Mouse (Mus musculus) limb, embryonic 10.5 days (tissue): ENCODE results near the gene Eif4e1b. TPM values are rescaled to one million over a fixed set of nuclear protein-coding genes. Genes with fewer than 3 reads are reported as not detected.

ENCODE experiments used
- DNase-seq: peaks from one replicate; pipeline ENCODE4 v3.0.0-alpha.2; 2017; ENCODE audit warnings: low spot score
- H3K27ac ChIP-seq: fragments of 300-500 bp; sonication (generic); 2 replicates; pipeline ENCODE4 v1.5.1; 2016; ENCODE audit warnings: mild to moderate bottlenecking
- H3K27me3 ChIP-seq: fragments of 300-500 bp; sonication (generic); 2 replicates; pipeline ENCODE4 v1.6.1; 2016; ENCODE audit warnings: low read depth, mild to moderate bottlenecking; ENCODE audit not compliant: poor library complexity, severe bottlenecking
- H3K36me3 ChIP-seq: fragments of 300-500 bp; sonication (generic); 2 replicates; pipeline ENCODE4 v1.6.1; 2016; ENCODE audit warnings: mild to moderate bottlenecking, moderate library complexity
- H3K4me1 ChIP-seq: fragments of 300-500 bp; sonication (generic); 2 replicates; pipeline ENCODE4 v1.6.1; 2016
- H3K4me3 ChIP-seq: fragments of 300-500 bp; sonication (generic); 2 replicates; pipeline ENCODE4 v1.5.1; 2016; ENCODE audit warnings: mild to moderate bottlenecking, moderate library complexity
- H3K9me3 ChIP-seq: fragments of 300-500 bp; sonication (generic); replicated peaks from 2 replicates; pipeline ENCODE4 v1.6.1; 2016; ENCODE audit warnings: mild to moderate bottlenecking
- WGBS: fragments of 180-500 bp; shearing (Covaris S2); methylation state at CpG from one replicate; pipeline ENCODE4 v1.1.7; 2016; 5-methylcytosine and 5-hydroxymethylcytosine counted together
- polyA plus RNA-seq: library from polyadenylated mRNA; unstranded; fragments of >200 nt; fragmentation: Nextera tagmentation; extraction: Ambion mirVana; gene quantifications from 2 replicates; pipeline ENCODE4 v1.2.1, GENCODE M21; 2016

Eif4e1b gene
- polyA plus RNA-seq, 1 experiment from 2014 or later, result not detected

DNA sequence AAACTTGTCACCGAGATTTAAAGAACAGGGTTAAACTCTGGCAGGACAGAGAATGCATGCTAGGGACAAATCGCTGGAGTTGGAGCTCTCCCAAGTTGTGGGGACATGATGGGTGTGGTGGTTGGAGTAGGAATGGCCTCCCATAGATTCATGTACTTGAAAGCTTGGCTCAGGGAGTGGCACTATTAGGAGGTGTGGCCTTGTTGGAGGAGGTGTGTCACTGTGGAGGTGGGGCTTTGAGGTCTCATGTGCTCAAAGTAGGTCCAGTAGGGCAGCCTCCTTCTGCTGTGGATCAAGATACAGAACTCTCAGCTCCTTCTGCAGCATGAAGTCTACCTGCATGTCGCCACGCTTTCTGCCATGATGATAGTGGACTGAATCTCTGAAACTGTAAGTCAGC is 37.3 kb downstream of the Eif4e1b start:
- no peaks in the 10 kb centered on the region for H3K9me3 ChIP-seq
- no peaks in the 10 kb centered on the region for H3K36me3 ChIP-seq
- 0 out of 2 replicates have a peak, but pooled peaks cover 9% of the 10 kb centered on the region for H3K27me3 ChIP-seq
- no peak for DNase-seq
- no peak overlapping the region for H3K4me3 ChIP-seq
- H3K4me1 ChIP-seq, result peaks cover 30% of the 10 kb centered on the region
- H3K27ac ChIP-seq, result no peak overlapping the region
- 85% methylated on average over 4 of the region's 4 CpGs for whole genome bisulfite sequencing

DNA sequence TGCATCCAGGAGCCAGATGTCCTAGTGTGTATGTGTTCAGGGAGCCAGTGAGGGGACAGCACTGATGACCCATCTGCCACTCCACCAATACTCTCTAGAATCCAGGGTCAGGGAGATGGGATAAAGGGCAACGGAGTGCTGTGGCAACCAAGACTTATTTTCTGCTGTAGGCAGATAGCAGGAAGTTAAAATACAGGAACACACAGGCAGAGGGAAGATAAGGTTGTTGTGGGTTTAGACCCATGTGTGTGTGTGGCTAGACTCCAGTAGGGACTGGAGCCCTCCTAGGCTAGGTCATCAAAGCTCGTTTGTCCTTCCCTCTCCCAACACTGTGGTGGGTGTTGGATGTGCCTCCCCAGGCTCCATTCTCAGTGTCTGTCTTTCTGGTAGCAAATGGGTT is 38.1 kb downstream of the Eif4e1b start:
- Histone ChIP-seq H3K27me3 (0 out of 2 replicates have a peak, but pooled peaks cover 9% of the 10 kb centered on the region), H3K9me3 (no peaks in the 10 kb centered on the region), H3K27ac (no peak overlapping the region), H3K36me3 (no peaks in the 10 kb centered on the region), H3K4me1 (peaks cover 30% of the 10 kb centered on the region), H3K4me3 (no peak overlapping the region)
- WGBS, result 85% methylated on average over 2 of the region's 2 CpGs
- DNase-seq, result no peak

DNA sequence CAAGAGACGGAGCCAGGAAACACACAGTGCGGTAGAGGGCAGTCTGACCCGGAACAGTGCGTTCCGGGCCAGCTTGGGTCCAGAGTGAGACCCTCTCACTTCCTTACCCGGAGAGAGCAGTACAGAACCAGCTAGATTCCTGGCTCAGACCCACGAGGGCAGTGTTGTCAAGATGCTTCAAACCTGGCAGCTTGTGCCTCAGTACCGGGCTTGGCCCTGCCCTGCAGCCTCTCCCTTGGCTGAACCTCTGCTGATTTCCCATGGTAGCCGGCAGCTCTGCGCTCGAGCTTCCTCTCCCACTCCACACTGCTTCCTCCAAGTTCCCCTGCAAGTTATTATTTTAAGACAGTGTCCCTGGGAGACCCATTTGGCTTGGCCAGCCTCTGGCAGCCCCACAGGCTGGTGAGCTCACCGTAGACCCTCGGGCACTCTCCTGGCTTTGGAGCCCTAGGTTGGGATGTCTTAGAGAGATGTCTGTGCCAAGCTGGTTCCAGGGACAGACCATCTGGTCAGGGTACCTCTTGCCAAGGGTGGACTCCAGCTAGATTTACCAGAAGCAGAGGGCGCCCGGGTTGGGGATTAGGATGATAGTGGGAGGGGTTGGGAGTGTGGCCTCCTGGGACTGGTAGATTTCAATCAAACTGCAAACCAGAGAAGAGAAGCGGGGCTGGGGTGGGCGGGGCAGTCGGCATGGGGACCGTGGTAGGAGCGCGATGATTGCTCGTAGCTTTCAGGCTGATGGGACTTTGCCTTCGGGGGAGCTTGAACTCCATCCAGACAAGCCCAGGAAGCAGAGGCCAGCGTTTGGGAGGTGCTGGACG is 40.5 kb downstream of the Eif4e1b start:
- Histone ChIP-seq H3K36me3 (no peaks in the 10 kb centered on the region), H3K27ac (no peak overlapping the region), H3K4me1 (peaks cover 26% of the 10 kb centered on the region), H3K27me3 (no peaks in the 10 kb centered on the region), H3K4me3 (peak overlapping the region; percentile 38), H3K9me3 (no peaks in the 10 kb centered on the region)
- WGBS, result 21% methylated on average over 25 of the region's 25 CpGs
- DNase-seq, result no peak

DNA sequence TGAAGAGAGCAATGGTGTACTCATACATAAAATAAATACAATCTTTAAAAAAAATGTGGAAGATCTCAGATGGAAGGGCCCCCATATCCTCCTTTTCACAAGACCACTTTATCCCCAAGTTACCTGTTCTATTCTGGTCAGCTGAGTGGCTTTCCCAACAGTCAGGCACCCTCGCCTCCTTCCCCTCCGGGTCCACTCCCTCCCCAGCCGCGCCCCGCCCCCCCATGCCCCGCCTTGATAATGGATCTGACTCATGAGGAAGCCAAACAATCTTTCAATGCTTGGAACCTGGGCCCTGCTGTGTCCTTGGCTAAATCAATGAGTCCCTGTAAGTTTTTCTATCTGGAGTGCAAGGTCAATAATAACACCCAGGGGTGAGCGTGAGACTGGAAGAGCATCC is 44.2 kb downstream of the Eif4e1b start:
- 54% methylated on average over 7 of the region's 7 CpGs for WGBS
- H3K27me3 ChIP-seq, result no peaks in the 10 kb centered on the region
- no peak overlapping the region for H3K4me3 ChIP-seq

GRCm38 (mm10) chr13:54828508-54828907 is 44.7 kb downstream of the Eif4e1b start:
- Histone ChIP-seq H3K27ac (no peak overlapping the region), H3K4me3 (no peak overlapping the region), H3K9me3 (no peaks in the 10 kb centered on the region), H3K36me3 (no peaks in the 10 kb centered on the region), H3K4me1 (peaks cover 18% of the 10 kb centered on the region), H3K27me3 (no peaks in the 10 kb centered on the region)
- WGBS, result 53% methylated on average over 6 of the region's 6 CpGs
- DNase-seq, result no peak

More for the DNA sequence above, 44.2 kb downstream of the Eif4e1b start:
- DNase-seq, result no peak
- Histone ChIP-seq H3K9me3 (no peaks in the 10 kb centered on the region), H3K27ac (no peak overlapping the region), H3K36me3 (no peaks in the 10 kb centered on the region), H3K4me1 (peaks cover 18% of the 10 kb centered on the region)

GRCm38 (mm10) chr13:54829450-54829849 is 45.7 kb downstream of the Eif4e1b start:
- no peak for DNase-seq
- peaks cover 14% of the 10 kb centered on the region for H3K4me1 ChIP-seq
- no peaks in the 10 kb centered on the region for H3K27me3 ChIP-seq
- peak overlapping the region; percentile 44; the same call in 1 of the 2 replicates for H3K27ac ChIP-seq
- H3K36me3 ChIP-seq, result no peaks in the 10 kb centered on the region
- no peaks in the 10 kb centered on the region for H3K9me3 ChIP-seq
- no peak overlapping the region for H3K4me3 ChIP-seq
- 10% methylated on average over 13 of the region's 13 CpGs for WGBS

DNA sequence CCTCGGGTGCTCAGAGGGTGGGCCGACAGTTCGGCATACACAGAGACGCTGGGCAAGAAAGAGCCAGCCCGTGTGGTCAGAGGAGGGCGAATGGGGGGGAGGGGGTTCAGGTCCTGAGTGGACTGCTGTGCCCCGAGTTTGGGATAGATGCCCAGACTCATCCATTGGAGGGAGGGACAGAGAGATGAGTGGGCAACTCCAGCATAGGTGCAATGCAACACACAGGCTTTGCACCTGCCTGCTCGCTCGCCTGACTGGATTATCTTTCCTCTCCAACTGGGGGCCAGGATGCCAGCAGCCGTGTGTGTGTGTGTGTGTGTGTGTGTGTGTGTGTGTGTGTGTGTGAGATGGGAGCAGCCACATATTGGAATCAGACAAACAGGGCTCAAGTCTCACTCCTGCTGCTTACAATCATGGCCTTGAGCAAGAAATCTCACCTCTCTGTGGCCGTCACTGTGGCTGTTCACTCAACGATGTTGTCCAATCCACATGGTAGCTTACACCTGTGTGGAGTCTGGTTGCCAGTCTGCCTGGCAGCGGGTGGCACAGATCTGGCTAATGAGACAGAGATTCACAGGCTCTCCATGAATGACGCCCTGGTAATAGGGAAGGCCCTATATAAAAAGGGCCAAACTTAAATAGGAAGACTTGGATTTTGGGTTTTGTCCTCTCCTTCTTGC is 52.7 kb downstream of the Eif4e1b start:
- H3K4me3 ChIP-seq, result no peak overlapping the region
- DNase-seq, result no peak
- peak overlapping the region; percentile 61; the same call in 1 of the 2 replicates for H3K27ac ChIP-seq
- H3K36me3 ChIP-seq, result no peaks in the 10 kb centered on the region
- H3K9me3 ChIP-seq, result no peaks in the 10 kb centered on the region
- no peaks in the 10 kb centered on the region for H3K27me3 ChIP-seq
- 79% methylated on average over 14 of the region's 14 CpGs for WGBS
- peaks cover 36% of the 10 kb centered on the region for H3K4me1 ChIP-seq

DNA sequence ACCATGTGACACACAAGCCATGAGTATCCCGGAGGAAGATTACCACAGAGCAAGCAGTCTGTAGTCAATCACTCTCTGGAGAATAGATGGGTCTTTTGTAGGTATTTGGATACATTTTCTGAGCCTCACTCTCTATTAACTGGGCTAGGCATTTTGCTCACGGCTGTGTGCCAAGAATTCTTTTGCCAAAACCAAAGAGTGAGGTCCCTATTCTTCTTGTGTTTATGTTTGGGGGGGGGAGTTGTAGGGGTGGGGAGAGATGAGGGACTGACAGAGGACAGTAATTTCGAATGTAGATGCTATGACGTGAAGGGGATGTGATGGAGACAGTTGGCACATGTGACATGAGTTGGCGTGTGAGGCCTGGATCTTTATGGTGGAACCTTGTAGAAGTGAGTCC is 53.3 kb downstream of the Eif4e1b start:
- peak overlapping the region; percentile 26 for H3K4me3 ChIP-seq
- H3K4me1 ChIP-seq, result peaks cover 36% of the 10 kb centered on the region
- WGBS, result 61% methylated on average over 5 of the region's 5 CpGs
- H3K27me3 ChIP-seq, result no peaks in the 10 kb centered on the region
- H3K27ac ChIP-seq, result peak overlapping the region; percentile 61
- H3K36me3 ChIP-seq, result no peaks in the 10 kb centered on the region
- no peak for DNase-seq
- no peaks in the 10 kb centered on the region for H3K9me3 ChIP-seq

DNA sequence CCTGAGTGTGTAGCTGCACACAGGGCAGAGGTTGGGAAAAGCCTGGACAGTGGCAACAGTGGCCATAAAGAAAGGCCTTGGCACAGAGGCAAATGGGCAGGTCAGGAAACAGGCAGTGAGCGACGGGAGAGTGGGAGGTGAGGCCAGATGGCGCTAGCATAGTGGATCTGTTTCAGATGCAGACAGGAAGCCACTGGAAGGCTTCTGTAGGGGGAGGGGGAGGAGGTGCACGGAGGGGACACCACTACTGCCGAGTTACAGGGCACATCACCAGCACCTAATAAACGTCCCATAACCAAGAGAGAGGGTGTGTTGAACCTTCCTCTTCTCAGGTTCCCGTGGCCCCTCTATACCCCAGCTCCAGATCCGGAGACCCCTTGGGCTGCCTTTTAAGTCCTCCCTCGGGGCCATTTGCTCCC is 53.7 kb downstream of the Eif4e1b start:
- 4% methylated on average over 9 of the region's 9 CpGs for WGBS
- Histone ChIP-seq H3K9me3 (no peaks in the 10 kb centered on the region), H3K27me3 (no peaks in the 10 kb centered on the region), H3K4me1 (peaks cover 36% of the 10 kb centered on the region), H3K36me3 (no peaks in the 10 kb centered on the region), H3K4me3 (peak overlapping the region; percentile 26), H3K27ac (peak overlapping the region; percentile 61)
- peak; percentile 78 for DNase-seq

Other genes starting within 250 kb of the Eif4e1b start
- gene 4833439L19Rik, start 218.6 kb upstream of the Eif4e1b start, polyA plus RNA-seq, result 198 TPM in 2 replicates
- 28.8 and 31.5 TPM in 2 replicates for gene Arl10, start 209.0 kb upstream of the Eif4e1b start, polyA plus RNA-seq
- gene Nop16, start 193.9 kb upstream of the Eif4e1b start, polyA plus RNA-seq, result 112 and 143 TPM in 2 replicates
- gene Higd2a, start 193.8 kb upstream of the Eif4e1b start, polyA plus RNA-seq, result 143 and 148 TPM in 2 replicates
- 8.5 and 12.3 TPM in 2 replicates for gene Cltb, start 172.7 kb upstream of the Eif4e1b start, polyA plus RNA-seq
- gene Faf2, start 162.2 kb upstream of the Eif4e1b start, polyA plus RNA-seq, result 75.7 and 87.7 TPM in 2 replicates
- gene Rnf44, start 90.1 kb upstream of the Eif4e1b start, polyA plus RNA-seq, result 104 and 135 TPM in 2 replicates
- 0.04 TPM in 1 of 2 replicates, not detected in the other for gene Cdhr2, start 82.5 kb upstream of the Eif4e1b start, polyA plus RNA-seq
- 0.24 and 0.54 TPM in 2 replicates for gene Gprin1, start 34.1 kb upstream of the Eif4e1b start, polyA plus RNA-seq
- gene Sncb, start 17.4 kb upstream of the Eif4e1b start, polyA plus RNA-seq, result not detected in 2 replicates
- 2.0 and 3.3 TPM in 2 replicates for gene Tspan17, start 5.4 kb downstream of the Eif4e1b start, polyA plus RNA-seq
- gene Unc5a, start 165.4 kb downstream of the Eif4e1b start, polyA plus RNA-seq, result 1.3 and 1.6 TPM in 2 replicates
- gene Hk3, start 237.4 kb downstream of the Eif4e1b start, polyA plus RNA-seq, result 0.33 and 0.53 TPM in 2 replicates